Mouse (Mus musculus) mesoderm, embryonic 11.5 days (tissue): ENCODE measurements at regions not wholly inside any gene's neighbourhood (a gene's known extent, or its start where the extent isn't known, plus 50 kb on each side); places are given as distances from the start of the nearest gene placed in this dataset.

Experiments
- DNase-seq: peaks from one replicate; pipeline ENCODE4 v3.0.0-alpha.2; 2012; ENCODE audit warnings: low read depth, low spot score

DNA sequence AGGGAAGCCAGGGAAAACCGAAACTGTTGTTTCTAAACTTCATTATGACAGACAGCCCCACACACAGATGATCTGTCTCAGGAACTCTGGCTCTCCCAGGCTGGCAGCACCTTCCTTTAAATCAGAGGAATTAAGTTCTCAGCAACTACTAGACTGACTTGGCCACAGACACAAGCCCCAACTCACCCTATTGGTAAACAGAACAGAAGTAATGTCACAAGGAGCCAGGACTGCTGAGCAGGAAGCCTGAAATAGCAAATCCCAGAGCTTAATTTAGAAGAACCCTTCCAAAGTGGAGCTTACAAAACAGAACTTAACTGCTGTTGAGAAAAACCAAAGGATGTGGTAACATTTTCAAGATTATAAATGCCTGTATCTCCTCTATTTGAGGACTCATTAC, 174.8 kb downstream of the Nfkbiz start:
- DNase-seq: no peak

DNA sequence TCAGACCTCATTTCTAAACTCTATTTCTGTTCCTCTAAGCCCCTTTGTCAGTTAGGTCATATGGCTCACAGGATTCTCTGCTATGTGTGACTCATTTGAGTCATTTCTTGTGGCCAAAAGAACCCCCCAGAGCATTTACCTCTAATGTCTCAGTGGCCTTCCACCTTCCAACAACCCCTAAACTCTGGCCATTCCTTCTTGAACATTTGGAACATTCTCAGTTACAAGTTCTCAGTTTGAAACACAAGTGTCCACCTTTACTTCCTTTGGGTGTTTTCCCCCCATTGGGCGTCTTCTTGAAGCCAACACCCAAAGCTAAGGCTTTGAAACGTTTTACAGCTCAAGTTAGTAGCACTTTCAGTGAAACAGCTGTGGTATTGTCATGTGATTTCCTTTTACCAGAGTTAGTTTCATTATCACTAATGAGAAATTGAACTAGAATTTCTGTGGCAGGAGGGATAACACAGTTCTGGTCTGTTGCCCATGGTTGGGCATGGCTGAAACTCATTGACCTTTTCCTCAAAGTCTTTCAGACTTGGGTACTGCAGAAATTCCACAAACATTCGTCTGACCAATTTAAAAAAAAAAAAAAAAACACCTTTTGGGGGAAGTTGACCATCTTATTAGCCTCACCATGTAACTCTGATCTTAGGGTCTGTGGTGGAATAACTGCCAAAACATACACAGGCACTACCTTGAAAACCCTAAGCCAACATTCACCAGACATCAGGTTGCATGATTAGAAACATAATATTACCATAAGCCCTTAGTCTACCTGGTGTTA, 201.8 kb downstream of the Nfkbiz start:
- no peak for DNase-seq

DNA sequence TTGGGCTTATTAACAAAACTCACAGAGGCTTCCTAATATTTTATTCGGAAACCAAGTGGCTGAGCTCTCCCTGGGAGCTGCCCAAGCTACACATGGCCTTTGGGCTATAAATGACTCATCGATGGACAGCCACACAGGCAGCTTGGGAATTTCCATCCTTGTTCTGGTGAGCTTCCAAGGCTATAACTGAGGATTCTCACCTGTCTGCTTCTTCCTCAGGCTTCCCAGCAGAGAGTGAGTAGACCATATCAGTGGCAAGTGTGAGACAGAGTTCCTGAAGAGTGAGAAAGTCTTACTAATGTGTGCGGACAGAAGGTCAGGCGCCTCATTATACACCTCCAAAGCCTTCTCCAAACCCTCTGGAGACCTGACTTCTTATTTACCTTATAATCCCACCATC, 202.5 kb downstream of the Nfkbiz start:
- no peak for DNase-seq

DNA sequence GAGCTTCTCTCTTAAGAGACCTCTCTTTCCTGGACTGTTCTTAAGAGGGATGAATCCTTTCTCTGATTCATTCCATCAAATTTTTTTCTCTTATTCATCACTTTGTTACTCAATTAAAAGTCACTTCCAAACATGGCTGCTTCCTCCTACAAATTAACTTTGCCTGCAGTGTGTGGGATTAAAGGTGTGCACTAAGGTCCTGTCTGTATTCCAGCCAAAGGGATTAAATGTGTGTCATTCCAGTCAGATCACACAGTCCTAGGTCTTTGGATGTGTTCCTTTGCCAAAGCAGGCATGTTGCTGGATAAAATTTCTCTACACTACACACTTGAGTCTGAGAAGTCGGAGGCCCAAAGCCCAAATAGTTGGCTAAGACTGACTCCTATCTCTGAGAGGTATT, 204.0 kb downstream of the Nfkbiz start:
- no peak for DNase-seq

DNA sequence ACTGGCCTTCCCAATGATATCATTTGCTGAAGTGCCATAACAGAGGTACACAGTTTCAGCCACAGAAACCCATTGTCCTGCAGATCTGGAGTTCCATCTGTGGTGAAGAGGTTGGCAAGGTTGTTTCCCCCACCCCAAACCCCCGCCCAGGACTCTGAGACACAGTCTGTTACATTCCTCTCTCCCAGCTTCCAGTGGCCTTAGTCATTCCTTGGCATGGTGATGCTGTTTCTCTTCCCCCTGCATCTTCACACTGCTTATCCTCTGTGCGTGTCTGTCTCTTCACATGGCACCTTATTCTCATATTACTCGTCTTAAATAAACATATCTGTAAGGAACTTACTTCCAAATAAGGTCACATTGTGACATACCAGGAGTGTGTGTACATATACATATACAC, 206.5 kb downstream of the Nfkbiz start:
- no peak for DNase-seq

DNA sequence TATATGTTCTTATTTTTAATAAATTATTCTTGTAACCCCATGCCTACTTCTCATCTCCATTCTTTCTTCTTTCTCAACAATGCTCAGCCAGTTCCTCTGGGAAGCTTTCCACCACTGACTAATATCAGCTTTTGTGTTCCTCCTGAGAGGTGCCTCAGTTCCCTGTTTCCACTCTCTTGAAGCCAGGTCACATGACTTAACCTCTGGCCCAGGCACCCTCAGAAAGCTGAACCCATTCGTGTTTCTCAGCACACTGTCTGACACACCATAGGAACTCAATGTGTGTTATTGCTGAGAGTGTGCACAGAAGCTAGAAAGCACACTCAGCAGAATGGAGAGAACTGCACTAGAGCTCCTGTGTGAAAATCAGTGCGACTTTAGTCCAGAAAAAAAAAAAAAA, 207.1 kb downstream of the Nfkbiz start:
- no peak for DNase-seq

DNA sequence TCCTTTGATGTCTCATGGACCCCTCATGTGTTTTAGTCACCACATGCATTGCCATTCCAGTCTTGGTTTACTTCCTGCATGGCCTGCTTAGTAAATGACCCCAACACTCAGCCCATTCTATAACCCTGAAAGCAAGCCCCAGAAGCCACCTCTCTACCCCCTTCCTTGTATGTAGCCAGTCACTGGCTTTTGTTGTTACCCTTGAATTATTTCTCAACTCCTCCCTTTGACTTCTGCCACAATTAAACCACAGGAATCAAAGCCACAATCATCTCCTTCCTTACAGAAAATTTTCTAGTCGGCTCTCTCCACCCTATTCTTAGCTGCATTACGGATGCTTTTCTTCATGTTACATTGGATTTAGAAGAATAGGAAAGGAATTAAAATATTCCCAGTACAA, 207.7 kb downstream of the Nfkbiz start:
- no peak for DNase-seq

DNA sequence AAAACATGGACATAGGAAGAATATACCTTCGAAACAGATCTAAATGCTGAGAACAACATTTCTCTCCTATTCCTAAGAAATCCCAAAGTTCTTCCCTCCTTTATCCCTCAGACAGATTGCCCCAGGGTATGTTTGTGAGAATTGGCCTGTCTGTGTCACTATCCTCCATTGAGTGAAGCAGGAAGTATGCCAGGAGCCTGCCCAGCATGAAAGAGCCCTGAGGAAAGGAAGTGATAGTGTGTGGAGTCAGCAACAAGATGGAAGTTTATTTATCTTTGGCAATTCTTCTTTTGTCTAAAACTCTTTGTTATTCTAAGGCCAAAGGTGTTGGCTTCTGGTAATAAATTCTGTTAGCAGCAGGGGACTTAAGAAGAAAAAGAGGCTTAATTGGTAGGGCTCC, 211.2 kb downstream of the Nfkbiz start:
- DNase-seq: no peak

DNA sequence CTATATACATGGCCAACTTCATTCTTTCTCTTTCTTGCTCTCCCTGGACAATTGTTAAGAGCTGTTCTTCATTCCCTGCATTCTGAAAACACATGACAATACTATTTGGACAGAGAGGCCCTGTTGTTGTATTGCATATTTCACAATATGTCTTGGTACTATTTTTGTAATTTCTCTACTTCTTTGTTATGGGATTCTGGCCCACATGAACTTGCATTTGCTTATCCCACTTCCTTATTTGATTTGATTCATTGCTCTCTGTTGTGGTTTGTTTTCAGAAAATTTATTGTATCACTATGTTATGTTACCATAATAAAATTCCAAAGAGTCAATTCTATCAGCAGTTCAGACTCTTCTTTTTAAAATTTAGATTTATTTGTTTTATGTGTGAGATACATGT, 215.3 kb downstream of the Nfkbiz start:
- DNase-seq: no peak

DNA sequence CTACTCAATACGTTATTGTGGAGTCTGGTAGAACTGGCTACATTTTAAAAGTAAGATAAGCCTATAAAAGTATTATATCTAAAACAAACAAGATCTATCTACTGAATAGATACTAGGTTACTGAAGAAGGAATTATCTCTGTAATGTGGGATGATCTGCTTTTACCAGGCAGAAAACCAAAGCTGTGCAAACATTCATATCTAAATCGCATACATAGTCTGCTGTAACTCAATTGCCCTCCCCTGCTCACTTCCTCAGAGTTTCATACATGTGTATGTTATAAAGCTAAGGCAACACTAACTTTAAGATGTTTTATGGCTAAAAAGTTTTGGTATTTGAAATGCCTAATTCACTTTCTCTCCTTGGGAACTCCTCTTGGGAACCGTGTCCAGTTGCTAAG, 219.0 kb downstream of the Nfkbiz start:
- DNase-seq: no peak

DNA sequence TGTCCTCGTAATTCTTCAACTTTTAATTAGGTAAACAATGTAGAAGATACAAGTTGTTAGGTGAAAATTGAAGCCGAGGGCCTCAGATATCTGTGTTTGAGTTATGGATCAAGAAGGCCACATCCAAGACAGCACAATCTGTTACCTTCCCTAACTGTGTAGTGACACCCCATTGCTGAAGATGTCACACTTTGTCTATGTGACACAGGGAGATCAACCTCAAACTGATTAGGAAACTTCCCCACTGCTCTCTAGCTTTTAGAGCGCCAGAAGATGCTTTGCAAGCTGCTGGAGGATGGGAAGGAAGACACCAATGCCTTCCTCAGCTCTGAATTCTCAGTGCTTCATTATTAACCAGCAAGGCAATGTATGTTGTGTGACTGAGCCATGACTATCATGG, 220.7 kb downstream of the Nfkbiz start:
- no peak for DNase-seq

DNA sequence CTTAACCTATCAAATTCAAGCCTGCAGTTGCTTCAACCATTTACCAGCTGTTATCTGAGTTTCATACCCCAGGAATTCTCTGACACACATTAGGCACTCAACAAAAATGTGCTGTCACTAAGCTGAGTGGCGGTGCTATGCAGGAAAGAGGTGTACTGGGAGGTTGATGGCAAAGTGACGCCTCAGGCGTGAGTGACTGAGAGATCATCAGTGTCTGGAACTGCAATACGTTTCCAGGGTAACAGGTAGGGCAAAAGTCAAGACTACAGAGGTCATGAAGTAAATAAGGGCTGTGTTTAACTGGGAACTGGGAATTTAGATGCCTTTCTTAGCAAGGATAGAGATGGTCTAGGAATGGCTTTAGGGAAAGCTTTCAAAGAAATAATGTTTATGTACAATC, 221.2 kb downstream of the Nfkbiz start:
- DNase-seq: no peak

DNA sequence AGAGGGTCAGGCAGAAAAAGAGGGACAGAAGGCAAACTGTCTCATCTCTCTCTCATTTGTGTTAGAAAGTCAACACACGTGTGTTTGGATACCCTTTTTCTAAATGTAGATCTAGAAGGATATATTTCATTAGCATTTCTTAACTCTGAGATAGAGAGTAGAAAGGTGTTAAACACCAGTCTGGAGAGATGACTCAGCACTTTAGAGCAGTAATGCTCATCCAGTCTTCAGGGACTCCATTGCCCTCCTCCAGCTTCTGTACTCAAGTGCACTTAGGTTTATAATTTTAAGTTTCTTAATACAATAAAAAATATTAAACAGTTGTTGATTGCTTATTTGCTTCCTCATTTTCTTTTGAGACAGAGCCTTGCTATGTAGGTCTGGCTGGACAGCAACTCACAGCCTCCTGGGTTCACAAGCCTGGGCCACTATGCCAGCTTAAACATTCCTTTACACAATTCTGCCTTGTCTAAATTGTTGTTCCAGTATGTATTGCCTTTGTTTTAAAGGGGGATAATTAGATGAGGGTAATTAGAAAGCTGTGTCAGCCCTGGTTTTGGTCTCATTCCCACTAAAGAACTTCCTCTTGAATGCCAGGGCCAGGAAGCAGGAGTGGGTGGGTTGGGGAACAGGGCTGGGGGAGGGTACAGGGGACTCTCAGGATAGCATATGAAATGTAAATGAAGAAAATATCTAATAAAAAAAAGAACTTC, 222.1 kb downstream of the Nfkbiz start:
- DNase-seq: no peak

DNA sequence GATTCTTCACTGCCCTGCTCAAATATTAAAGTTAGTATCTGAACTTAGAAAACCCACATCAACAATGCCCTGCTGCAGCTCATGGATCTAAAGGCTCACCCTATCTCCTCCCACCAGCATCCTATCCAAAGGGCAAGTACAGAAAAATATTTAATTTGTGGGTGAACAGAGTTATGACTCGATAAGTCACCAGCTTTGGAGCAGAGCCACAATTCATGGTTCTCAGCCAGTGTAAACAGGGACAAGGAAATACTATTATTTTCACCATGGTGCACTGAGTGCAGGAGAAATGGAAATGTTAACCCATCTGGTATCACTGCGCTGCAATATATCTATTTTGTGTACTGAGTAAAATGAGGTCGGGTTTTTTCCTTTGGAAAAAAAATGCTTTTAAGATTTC, 225.8 kb downstream of the Nfkbiz start:
- DNase-seq: no peak

DNA sequence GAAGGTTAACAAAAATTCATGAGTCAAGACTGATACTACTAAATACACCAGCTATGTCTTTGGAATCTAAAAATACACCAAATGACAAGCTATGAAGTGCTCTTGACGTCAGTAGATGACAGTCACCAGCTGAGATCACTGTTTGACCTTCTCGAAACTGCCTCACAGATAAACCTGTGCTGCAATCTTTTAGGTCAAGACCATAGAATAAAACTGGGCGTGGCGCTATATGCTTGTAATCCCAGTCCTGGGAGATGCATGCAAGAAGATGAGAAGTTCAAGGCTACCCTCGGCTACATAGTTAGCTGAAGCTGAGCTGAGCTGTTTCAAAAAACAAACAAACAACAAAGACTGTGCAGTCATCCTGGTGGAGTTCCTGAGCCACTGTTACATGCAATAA, 226.7 kb downstream of the Nfkbiz start:
- no peak for DNase-seq

DNA sequence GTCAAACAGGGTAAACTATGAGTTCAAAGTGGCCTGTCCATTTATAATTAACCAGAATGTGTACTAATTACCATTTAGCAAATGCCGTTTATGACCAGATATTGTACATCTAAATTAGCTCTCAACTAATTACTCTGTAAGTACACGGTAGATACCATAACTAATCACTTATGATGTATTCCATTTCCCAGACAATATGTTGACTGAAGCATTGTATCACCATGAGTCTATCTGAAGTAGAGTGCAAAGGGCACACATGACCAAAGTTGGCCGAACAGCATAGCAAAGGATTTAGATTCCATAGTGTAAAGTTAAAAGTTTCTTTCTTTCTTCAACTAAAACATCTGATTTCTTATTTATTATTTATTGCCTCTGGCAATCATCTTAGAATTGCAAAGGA, 227.5 kb downstream of the Nfkbiz start:
- no peak for DNase-seq

DNA sequence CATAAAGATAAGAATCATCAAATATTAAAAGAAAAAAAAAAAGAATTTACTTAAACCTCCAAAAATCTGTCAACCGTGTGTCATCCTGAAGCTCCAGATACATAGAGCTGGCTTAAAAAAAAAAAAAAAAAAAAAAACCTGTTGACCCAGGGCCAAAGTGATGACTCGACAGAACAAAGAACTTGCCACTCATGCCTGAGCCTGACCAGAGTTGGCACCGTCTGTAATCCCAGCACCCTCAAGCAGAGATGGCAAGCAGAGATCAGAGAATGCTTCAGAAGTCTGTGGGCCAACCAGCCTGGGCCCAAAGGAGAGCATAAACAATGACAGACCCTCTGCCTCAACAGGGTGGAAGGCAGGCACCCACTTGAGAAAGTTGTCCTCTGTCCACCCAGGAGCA, 230.3 kb downstream of the Nfkbiz start:
- DNase-seq: no peak

DNA sequence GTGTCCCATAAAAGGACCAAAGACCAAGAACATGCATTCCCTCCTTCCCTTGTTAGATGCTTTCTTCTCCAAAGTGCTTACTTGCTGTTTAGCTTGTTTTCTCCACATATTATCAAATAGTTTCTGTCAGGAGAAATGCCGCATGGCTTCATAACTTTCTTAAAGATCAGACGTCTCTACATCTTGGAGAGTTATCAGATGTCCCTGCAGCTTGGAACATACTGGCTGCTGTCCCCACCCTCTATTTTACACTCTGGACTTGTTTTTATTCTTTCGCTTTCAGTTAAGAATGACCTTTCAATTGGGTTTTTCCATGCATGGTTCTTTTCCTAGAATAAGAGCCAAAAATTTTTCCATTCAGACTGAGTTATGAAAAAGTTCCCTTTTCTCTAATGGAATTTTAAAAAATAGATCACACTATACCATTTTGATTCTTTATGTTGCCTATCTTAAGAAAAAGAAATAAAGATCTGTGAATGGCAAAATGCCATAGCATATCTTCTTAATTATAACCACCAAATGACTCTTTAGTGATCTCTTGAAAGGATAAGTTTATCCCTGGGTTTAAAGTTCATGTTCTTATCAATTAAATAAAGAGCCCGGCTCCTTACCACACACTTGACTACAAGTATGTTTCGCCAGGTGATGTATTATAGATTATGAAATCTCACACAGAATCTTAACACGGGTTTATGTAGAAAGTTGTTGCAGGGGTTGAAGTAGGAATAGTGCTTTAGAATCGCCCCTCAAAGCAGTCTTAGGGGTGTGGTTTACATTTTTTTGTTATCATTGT, 232.1 kb downstream of the Nfkbiz start:
- DNase-seq: no peak

DNA sequence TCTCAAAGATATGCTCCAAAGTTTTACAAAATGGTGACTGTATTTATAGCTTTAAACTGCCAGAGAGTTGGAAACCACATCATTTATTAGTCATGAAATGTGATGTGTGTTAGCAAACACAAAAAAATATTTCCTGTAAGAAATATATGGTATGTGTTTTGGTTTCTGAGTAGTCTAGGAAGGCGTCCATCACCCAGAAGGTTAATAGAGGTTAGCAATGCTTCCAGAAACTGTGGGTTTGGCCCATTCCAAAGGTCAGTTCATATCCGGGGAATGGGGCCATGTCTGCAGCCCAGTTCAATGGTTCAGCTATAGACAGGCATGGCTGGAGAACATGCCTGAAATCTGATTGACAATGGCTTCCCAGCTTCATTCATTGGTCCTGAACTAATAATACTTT, 235.1 kb downstream of the Nfkbiz start:
- no peak for DNase-seq

DNA sequence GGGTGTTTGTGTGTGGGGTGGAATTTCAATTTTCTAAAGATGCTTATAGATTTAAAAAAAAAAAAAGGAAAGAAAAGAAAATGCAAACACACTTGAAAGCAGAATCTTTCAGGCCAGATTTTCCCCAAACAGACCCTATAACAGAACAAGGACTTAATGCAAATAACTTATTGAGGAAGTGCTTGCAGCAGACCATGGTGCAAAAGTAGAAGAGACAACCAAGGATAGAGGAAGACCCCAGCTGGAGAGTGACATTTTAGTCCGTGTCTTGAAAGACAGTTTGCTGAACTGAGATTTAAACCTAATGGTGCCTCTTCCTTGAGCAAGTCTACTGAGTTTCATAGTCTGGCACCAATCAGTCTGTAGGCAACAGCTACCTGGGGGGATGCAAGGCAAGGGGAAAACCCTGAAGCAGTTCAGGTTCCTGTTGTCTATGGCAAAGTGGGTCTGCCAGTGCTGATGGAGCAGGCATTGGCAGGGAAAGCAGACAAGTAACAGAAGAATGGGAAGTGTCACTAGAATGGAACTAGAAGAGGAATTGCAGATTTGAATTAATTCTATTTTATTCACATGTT, 249.2 kb downstream of the Nfkbiz start:
- DNase-seq: no peak

DNA sequence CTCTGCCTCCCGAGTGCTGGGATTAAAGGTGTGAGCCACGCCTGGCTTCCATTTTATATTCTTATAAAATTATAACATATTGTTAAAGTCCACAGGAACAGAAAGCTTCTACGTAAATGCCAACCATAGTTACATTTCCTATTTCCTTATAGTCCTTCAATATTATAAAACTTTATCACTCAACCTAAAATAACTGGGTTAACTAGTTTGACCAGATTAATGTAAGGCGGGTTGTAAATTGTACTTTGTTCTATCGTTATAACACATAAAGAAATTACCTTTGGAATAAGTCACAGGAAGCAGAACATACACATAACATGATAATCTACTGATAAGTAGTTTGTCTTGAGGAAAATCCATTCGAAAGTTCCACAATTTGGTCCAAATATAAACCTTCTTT, 251.6 kb downstream of the Nfkbiz start:
- DNase-seq: no peak

DNA sequence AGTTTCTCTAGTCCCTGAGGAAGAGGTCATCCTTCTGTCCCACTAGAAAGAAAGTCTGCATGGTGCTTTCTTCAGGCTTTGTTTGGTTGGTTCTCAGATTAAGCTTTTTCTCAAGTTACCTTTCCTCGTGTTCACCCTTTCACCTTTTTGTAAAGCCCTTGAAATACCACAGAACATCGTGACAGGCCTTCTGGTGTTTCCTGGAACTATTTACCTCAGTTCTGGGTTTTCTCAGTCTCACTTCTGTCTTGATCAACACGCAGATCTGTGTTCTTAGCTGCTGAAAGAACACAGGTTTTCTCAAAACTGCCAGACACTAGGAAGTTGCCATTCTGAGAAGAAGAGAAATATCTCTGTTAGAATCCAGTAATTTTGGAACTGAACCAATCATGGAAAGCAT, 255.8 kb downstream of the Nfkbiz start:
- no peak for DNase-seq
